ENCODE assay signal across 14 mouse cellular contexts in the genomic region with DNA sequence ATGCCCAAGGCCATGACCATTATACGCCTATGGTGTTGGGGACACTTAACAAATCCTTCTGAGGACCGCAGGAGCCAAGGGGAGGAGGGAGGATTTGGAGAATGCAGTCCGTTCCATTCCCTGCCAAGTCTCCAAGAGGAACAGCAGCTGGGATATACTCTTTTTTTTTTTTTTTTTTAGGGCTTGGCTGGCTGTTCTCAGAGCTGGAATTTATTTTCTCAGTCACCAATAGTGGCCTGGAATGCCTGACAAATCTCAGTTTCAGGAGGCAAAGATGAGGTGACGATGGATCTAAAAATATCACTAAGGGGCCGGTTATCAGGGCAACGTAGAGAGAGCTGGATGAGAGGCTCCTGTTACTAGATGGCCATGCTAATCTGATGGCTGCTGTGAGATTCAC.
DNase-seq lines count a peak whose midpoint lies in the region; ATAC-seq and TF ChIP-seq lines count a peak whose summit lies in the region.
"Had no signal": no experiment of that assay in that cellular context is flagged by ENCODE, and none has a peak within 500 bp of the region (broad histone marks: within the 10 kb centered on the region; RNA-seq: fewer than 3 reads in every experiment).

No protein-coding gene starts in this region.

- no peaks in the 10 kb centered on the region for H3K79me2 ChIP-seq in heart, adult 2 months (replicated peaks; ENCODE audit: control insufficient read depth, insufficient read depth, low read length)

- peak; percentile 77 for ATAC-seq in lung, embryonic 16.5 days (ENCODE audit: low read depth)
- no peak for ATAC-seq in granulocyte monocyte progenitor cell, adult 5-6 weeks (replicated peaks; ENCODE audit: poor library complexity, severe bottlenecking)
- ATAC-seq in hindbrain, embryonic 14.5 days (ENCODE audit: low FRiP score): no peak
- ATAC-seq: hindbrain, embryonic 16.5 days; midbrain, embryonic 16.5 days had no signal

- 37% methylated on average over 6 of the region's 6 CpGs for WGBS in heart, adult 2 months
- 45% methylated on average over 6 of the region's 6 CpGs for WGBS in lung, embryonic 16.5 days
- 83% methylated on average over 6 of the region's 6 CpGs for WGBS in hindbrain, embryonic 14.5 days

- H3K36me3 ChIP-seq in heart, adult 2 months (ENCODE audit: control insufficient read depth, insufficient read depth, low read length): no peaks in the 10 kb centered on the region
- H3K36me3 ChIP-seq in lung, embryonic 16.5 days (ENCODE audit: control insufficient read depth, insufficient read depth, low read length): no peaks in the 10 kb centered on the region
- no peaks in the 10 kb centered on the region for H3K36me3 ChIP-seq in hindbrain, embryonic 14.5 days (replicated peaks; ENCODE audit: control insufficient read depth, insufficient read depth)
- H3K36me3 ChIP-seq: embryonic facial prominence, embryonic 12.5 days had no signal

- no peaks in the 10 kb centered on the region for H3K27me3 ChIP-seq in heart, adult 2 months (ENCODE audit: control insufficient read depth, insufficient read depth, low read length)
- H3K27me3 ChIP-seq in lung, embryonic 16.5 days (ENCODE audit: control insufficient read depth, insufficient read depth, low read depth, low read length): no peaks in the 10 kb centered on the region; the same call in 1 of the 2 replicates
- no peaks in the 10 kb centered on the region for H3K27me3 ChIP-seq in hindbrain, embryonic 14.5 days (ENCODE audit: control insufficient read depth, insufficient read depth, low read length)
- H3K27me3 ChIP-seq: embryonic facial prominence, embryonic 12.5 days had no signal

- H3K4me1 ChIP-seq in heart, adult 2 months (ENCODE audit: control insufficient read depth, insufficient read depth, low read length): peaks cover 3% of the 10 kb centered on the region; the same call in 1 of the 2 replicates
- peaks cover 5% of the 10 kb centered on the region; the same call in 1 of the 2 replicates for H3K4me1 ChIP-seq in lung, embryonic 16.5 days (replicated peaks; ENCODE audit: control insufficient read depth, insufficient read depth, low read length)
- H3K4me1 ChIP-seq in hindbrain, embryonic 14.5 days (replicated peaks; ENCODE audit: control insufficient read depth, insufficient read depth, low read length): no peaks in the 10 kb centered on the region
- H3K4me1 ChIP-seq: embryonic facial prominence, embryonic 12.5 days had no signal

- no peak for TF ChIP-seq EP300 in heart, adult 2 months (IDR thresholded peaks at IDR 0.05; ENCODE audit: insufficient read depth, low read depth, low read length)

- peak overlapping the region; percentile 31; the same call in 1 of the 2 replicates for H3K27ac ChIP-seq in heart, adult 2 months
- H3K27ac ChIP-seq in lung, embryonic 16.5 days (ENCODE audit: low read length): peak overlapping the region; percentile 15
- no peak overlapping the region for H3K27ac ChIP-seq in hindbrain, embryonic 14.5 days
- H3K27ac ChIP-seq: embryonic facial prominence, embryonic 12.5 days had no signal

- no peak overlapping the region for H3K4me3 ChIP-seq in heart, adult 2 months
- H3K4me3 ChIP-seq in lung, embryonic 16.5 days (ENCODE audit: low read length): no peak overlapping the region
- H3K4me3 ChIP-seq in hindbrain, embryonic 14.5 days (replicated peaks; ENCODE audit: low read length): no peak overlapping the region
- H3K4me3 ChIP-seq: embryonic facial prominence, embryonic 12.5 days had no signal

- no peak for TF ChIP-seq CTCF in heart, adult 2 months (IDR thresholded peaks at IDR 0.05)

- TF ChIP-seq POLR2A in heart, adult 2 months (IDR thresholded peaks at IDR 0.05; ENCODE audit: insufficient read depth, low read depth, low read length): no peak

- DNase-seq in heart, adult 2 months: peak in 1 of 2 experiments; percentile 24
- DNase-seq in heart, postnatal 25 days (ENCODE audit: low spot score): no peak
- peak; percentile 20 for DNase-seq in urinary bladder, postnatal 14 days (ENCODE audit: low spot score)
- DNase-seq in urinary bladder, adult 2 months (ENCODE audit: low spot score): no peak
- DNase-seq in c-Kit-positive CD71-positive TER-119-positive erythroid progenitor cells, embryonic 14.5 days (ENCODE audit: low spot score): no peak
- no peak for DNase-seq in hindbrain, embryonic 14.5 days (ENCODE audit: low spot score)
- DNase-seq: adrenal gland, adult 8-10 months; cerebellum, adult 18-20 months; thymus, postnatal 25 days had no signal

- H3K9me3 ChIP-seq in lung, embryonic 16.5 days (ENCODE audit: control insufficient read depth, low read length): no peaks in the 10 kb centered on the region
- H3K9me3 ChIP-seq in hindbrain, embryonic 14.5 days (ENCODE audit: control insufficient read depth, low read length): no peaks in the 10 kb centered on the region
- H3K9me3 ChIP-seq: embryonic facial prominence, embryonic 12.5 days had no signal

- intact Hi-C loops in heart, adult 2 months (cut with DNase I): no loop called here
- intact Hi-C loops in heart, postnatal 25 days (cut with DNase I): no loop called here

- H3K4me2 ChIP-seq in lung, embryonic 16.5 days (ENCODE audit: low read depth, low read length): no peak overlapping the region
- no peak overlapping the region for H3K4me2 ChIP-seq in hindbrain, embryonic 14.5 days (replicated peaks)
- H3K4me2 ChIP-seq: embryonic facial prominence, embryonic 12.5 days had no signal

- H3K9ac ChIP-seq in heart, adult 2 months (ENCODE audit: low read depth, low read length): no peak overlapping the region
- H3K9ac ChIP-seq in lung, embryonic 16.5 days (ENCODE audit: low read length): no peak overlapping the region
- no peak overlapping the region for H3K9ac ChIP-seq in hindbrain, embryonic 14.5 days
- H3K9ac ChIP-seq: embryonic facial prominence, embryonic 12.5 days had no signal
